Mouse (Mus musculus): ENCODE measurements around the gene Grap2.
"Not testable (repeated sequence)": the region's sequence is repeated elsewhere in the genome, so short reads cannot be mapped to it uniquely, and the experiment has no call there.

Grap2 gene

DNA sequence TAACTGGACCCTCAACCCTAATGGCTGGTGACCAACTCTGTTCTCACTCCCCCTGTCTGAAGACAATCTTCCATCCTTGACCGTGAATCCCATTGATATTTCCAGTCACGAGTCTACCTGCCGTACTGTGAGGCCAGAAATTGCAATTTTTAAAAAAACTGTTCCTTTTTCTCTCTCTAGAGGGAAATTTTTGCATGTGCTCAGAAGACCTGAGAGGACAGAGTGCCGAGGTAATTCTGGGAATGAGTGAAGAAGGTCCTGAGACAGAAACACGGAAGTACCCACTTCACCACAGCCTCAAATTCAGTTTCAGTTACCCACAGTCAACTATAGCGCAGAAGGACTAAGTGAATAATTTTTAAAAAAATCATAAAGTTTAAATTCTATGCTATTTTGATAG lies 5.7 kb upstream of the Grap2 start:
- DNase-seq (ENCODE audit: low read depth, low spot score): no peak

DNA sequence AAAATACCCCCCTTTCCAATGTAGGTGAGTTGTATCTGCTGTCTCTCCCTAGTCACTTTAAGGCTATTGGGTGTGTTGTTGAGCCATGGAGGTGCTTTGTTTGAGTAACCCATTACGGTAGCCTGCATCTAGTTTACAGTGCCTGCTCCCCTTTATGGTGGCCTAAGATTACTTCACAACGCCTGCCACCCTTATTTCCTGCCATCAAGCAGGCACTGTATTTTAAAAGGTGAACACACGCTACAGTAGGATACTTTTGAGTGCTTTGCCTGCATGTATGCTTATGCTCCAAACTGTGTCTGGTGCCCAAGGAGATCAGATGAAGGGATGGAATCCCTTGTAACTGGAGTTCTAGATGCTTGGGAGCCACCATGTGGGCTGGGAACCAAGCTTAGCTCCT lies 5.3 kb upstream of the Grap2 start:
- no peak for DNase-seq (ENCODE audit: low read depth, low spot score)

DNA sequence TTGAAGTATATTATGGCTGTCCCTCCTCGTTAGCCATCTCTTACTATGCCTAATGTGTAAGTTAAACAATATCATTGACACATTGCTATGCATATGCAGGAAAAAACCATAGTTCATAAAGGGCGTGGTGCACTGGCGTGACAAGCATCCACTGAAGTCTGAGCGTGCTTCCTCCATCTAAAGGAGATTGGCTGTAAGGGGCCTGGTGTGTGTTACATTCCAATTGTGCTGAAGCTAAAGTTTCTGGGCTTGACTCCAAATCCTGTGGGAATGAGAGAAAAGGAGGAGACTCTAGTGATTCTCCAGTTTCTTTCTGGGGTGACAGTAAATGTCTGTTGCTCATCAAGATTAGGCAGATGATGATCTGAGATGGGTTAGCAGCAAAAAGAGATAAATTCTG lies 4.7 kb upstream of the Grap2 start:
- DNase-seq (ENCODE audit: low read depth, low spot score): no peak

DNA sequence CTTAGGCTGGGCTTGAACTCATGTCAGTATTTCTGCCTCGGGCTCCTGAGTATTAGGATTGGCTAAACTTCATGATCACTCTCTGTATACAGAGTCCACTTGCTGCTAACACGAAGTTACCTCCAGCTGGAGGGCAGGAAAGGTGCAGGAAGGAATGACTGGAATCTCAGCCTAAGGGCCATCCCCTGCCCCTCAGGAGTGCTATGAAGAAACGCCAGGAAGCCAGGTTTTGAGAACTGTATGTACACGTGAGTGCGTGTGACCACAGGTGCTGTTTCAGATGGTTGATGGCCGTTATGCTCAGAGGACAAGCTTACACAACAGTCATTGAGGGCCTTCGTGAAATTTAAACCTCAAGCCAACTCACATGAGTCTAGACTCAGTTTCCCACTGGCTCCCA lies 3.2 kb upstream of the Grap2 start:
- DNase-seq (ENCODE audit: low read depth, low spot score): no peak

DNA sequence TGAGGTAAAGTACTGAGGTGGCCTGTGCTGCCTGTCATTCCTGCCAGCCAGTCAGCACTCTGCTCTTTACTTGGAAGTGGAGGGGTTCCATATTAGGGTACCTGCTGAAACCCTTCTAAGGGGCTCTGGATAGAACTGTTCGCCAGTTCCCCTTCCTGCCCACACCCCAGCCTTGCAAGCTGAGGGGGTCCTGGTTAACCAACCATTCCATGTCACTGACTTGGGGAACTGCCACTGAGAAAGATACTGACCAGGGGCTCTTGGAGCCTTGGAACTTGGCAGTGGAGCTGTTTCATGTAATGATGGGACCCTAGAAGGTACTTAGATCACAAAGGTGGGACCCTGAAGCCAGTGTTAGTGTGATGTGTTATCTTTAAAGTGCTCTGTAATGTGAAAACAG lies 2.2 kb upstream of the Grap2 start:
- DNase-seq (ENCODE audit: low read depth, low spot score): no peak

DNA sequence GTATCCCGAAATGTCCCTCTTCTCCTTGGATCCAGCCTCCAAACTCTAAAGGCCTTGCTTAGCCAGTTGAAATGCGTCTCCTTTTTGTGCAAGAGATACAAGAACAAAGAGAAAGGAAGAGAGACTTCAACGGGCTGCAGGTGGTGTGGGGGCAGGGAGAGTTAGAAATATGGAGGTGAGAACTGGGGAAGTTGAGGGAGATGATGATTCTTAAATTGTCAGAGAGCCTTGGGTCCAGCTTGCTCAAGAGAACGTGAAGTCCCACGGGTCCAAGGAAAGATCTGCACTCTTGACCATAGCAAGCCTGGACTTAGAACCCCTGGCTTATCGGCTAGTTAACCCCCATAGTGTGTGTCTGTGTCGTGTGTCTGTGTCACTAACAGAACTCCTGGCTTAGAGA lies 783 bp upstream of the Grap2 start:
- no peak for DNase-seq (ENCODE audit: low read depth, low spot score)

GRCm38 (mm10) chr15:80572811-80573520 lies 572 bp downstream of the Grap2 start:
- no peak for DNase-seq (ENCODE audit: low read depth, low spot score)

GRCm38 (mm10) chr15:80574211-80575040 lies 2.0 kb downstream of the Grap2 start:
- DNase-seq (ENCODE audit: low read depth, low spot score): no peak

- DNase-seq (ENCODE audit: low read depth, low spot score): no peak
These were observed 3.5 kb downstream of the Grap2 start for GRCm38 (mm10) chr15:80575817-80576370.

GRCm38 (mm10) chr15:80576415-80576994 lies 4.1 kb downstream of the Grap2 start:
- DNase-seq (ENCODE audit: low read depth, low spot score): no peak

DNA sequence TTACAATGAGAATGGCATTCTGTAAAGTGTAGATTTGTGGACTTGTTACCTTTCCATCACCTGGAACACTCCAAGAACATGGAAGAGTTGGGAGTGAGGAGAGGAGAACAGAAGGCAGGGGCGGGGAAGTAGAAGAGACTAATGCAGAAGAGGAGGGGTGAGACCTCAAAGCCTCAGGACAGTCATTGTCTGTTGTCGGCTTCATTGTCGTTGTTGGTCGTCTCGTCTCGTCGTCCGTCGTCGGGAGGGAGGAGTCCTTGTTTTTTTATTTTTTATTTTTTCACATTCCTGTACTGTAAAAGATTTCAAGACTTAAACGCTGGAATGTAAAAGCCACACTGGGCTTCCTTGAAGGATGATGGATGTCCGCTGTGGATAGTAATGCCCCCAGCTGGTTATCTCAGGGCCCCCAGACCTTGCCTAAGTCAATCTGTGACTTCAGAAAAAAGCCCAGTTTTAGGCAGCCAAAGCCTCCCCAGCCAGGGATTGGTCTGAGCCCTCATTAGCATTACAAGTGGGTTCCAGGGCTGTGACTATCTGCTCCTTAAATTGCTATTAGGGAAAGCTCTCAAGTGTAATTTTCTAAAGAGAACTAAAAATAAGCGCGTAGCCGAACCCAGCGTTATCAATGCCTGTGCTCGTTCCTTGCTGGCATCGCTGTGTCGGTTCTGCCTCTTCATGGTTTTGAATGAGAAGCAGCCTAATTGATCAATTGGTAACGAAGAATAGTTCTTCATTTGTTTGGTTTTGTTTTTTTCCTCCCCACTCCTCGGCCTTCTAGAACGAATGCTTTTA lies 5.0 kb downstream of the Grap2 start:
- DNase-seq (ENCODE audit: low read depth, low spot score): no peak

DNA sequence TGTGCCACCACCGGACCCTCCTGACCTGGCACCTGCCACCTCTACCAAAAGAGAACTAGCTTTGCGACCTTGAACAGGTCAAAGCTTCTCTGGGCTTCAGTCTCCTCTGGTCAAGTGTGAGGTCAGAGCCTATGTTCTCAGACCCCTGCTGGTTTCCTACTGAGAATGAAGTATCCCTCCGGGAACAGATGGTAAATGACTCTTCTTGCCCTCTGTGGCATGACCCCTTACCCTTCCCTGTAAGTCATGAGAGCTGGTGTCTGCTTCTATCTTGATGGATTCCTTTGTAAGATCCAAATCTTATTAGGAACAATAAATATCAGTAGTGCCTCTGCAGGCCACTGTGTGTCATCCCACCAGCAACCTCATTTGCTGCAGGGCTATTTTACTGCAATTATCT lies 6.7 kb downstream of the Grap2 start:
- no peak for DNase-seq (ENCODE audit: low read depth, low spot score)

- not testable (repeated sequence) for DNase-seq (ENCODE audit: low read depth, low spot score)
These were observed 8.2 kb downstream of the Grap2 start for GRCm38 (mm10) chr15:80580585-80580984.

- DNase-seq (ENCODE audit: low read depth, low spot score): no peak
These were observed 10.4 kb downstream of the Grap2 start for GRCm38 (mm10) chr15:80582581-80583495.

- DNase-seq (ENCODE audit: low read depth, low spot score): no peak
These were observed 13.9 kb downstream of the Grap2 start for GRCm38 (mm10) chr15:80586296-80586695.

DNA sequence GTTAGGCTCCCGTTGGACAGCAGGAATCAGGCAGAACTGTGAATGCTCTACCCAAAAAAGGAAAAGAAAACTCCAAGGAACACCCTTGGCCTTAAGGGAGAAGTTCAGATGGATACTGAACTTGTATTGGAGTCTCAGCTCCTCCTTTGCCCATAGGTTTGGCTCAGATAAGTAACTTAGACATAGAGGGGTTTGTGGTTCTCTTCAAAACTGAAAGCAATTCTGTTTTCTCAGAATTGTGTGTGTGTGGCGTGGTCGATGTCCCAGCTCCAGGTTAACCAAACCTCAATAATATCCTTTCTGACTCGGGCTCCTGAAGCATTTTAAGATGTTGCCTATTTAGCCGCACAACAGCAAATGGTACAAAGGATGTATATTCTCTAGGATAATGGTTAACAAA lies 18.2 kb downstream of the Grap2 start:
- no peak for DNase-seq (ENCODE audit: low read depth, low spot score)

GRCm38 (mm10) chr15:80592737-80593136 lies 20.3 kb downstream of the Grap2 start:
- no peak for DNase-seq (ENCODE audit: low read depth, low spot score)

GRCm38 (mm10) chr15:80593877-80594276 lies 21.5 kb downstream of the Grap2 start:
- DNase-seq (ENCODE audit: low read depth, low spot score): no peak

- DNase-seq (ENCODE audit: low read depth, low spot score): no peak
These were observed 26.4 kb downstream of the Grap2 start for GRCm38 (mm10) chr15:80598750-80599149.

GRCm38 (mm10) chr15:80599213-80599750 lies 26.9 kb downstream of the Grap2 start:
- no peak for DNase-seq (ENCODE audit: low read depth, low spot score)

Data from WW6 (cell line).